Mouse (Mus musculus): ENCODE measurements around the gene Mdm2. TPM values are rescaled to one million over a fixed set of nuclear protein-coding genes. Genes with fewer than 3 reads are reported as not detected.

Gene Mdm2
- total RNA-seq, 2 experiments from 2014 or later: 41.1 to 46.2 TPM

- no peak for DNase-seq
Measured at GRCm38 (mm10) chr10:117696021-117696826, 14.3 kb downstream of the Mdm2 start.

- no peak for DNase-seq
Measured at GRCm38 (mm10) chr10:117695605-117696004, 15.0 kb downstream of the Mdm2 start.

- DNase-seq: no peak
Measured at GRCm38 (mm10) chr10:117695027-117695426, 15.5 kb downstream of the Mdm2 start.

- no peak for DNase-seq
Measured at GRCm38 (mm10) chr10:117694255-117694953, 16.2 kb downstream of the Mdm2 start.

- no peak for DNase-seq
Measured at GRCm38 (mm10) chr10:117692953-117693352, 17.6 kb downstream of the Mdm2 start.

GRCm38 (mm10) chr10:117692173-117692572 lies 18.4 kb downstream of the Mdm2 start:
- no peak for DNase-seq

- no peak for DNase-seq
Measured at GRCm38 (mm10) chr10:117691389-117691968, 19.1 kb downstream of the Mdm2 start.

GRCm38 (mm10) chr10:117690770-117691296 lies 19.7 kb downstream of the Mdm2 start:
- DNase-seq: no peak

- DNase-seq: no peak
Measured at GRCm38 (mm10) chr10:117690101-117690352, 20.5 kb downstream of the Mdm2 start.

GRCm38 (mm10) chr10:117689297-117690100 lies 21.1 kb downstream of the Mdm2 start:
- DNase-seq: no peak

- peak; percentile 44 for DNase-seq
Measured at GRCm38 (mm10) chr10:117688204-117689151, 22.1 kb downstream of the Mdm2 start.

GRCm38 (mm10) chr10:117687577-117687976 lies 23.0 kb downstream of the Mdm2 start:
- no peak for DNase-seq

- no peak for DNase-seq
Measured at GRCm38 (mm10) chr10:117687018-117687417, 23.5 kb downstream of the Mdm2 start.

- no peak for DNase-seq
Measured at GRCm38 (mm10) chr10:117685849-117686591, 24.5 kb downstream of the Mdm2 start.

- DNase-seq: no peak
Measured at GRCm38 (mm10) chr10:117685171-117685848, 25.2 kb downstream of the Mdm2 start.

GRCm38 (mm10) chr10:117684298-117685170 lies 26.0 kb downstream of the Mdm2 start:
- no peak for DNase-seq

- no peak for DNase-seq
Measured at GRCm38 (mm10) chr10:117683734-117684037, 26.9 kb downstream of the Mdm2 start.

GRCm38 (mm10) chr10:117682858-117683733 lies 27.5 kb downstream of the Mdm2 start:
- no peak for DNase-seq
